Mouse (Mus musculus) left cerebral cortex, adult 8-10 months (tissue): ENCODE results near the gene Srpk2. TPM values are rescaled to one million over a fixed set of nuclear protein-coding genes. Genes with fewer than 3 reads are reported as not detected.
"Not testable (repeated sequence)": the region's sequence is repeated elsewhere in the genome, so short reads cannot be mapped to it uniquely, and the experiment has no call there.

Source experiments
- DNase-seq, 2 experiments: peaks; one replicate each; pipeline ENCODE4 v3.0.0; 2022; ENCODE audit warnings: low spot score in 2 of 2
- total RNA-seq, 4 experiments: library from RNA; stranded (reverse); gene quantifications; 2 replicates each; pipeline ENCODE4 v1.2.4; 2022

Srpk2 gene
- total RNA-seq, 4 experiments from 2014 or later, result 175 to 211 (median 194) TPM

GRCm38 (mm10) chr5:23615586-23616269 lies 68.7 kb downstream of the Srpk2 start:
- no peak for DNase-seq

- DNase-seq, result no peak
Observed at GRCm38 (mm10) chr5:23612856-23613255, 71.6 kb downstream of the Srpk2 start.

- DNase-seq, result no peak
Observed at GRCm38 (mm10) chr5:23604036-23604705, 80.2 kb downstream of the Srpk2 start.

- DNase-seq, result no peak
Observed at GRCm38 (mm10) chr5:23599750-23600537, 84.5 kb downstream of the Srpk2 start.

- DNase-seq, result no peak
Observed at GRCm38 (mm10) chr5:23599171-23599570, 85.2 kb downstream of the Srpk2 start.

GRCm38 (mm10) chr5:23598491-23598890 lies 85.9 kb downstream of the Srpk2 start:
- peak in 1 of 2 experiments; percentile 39 for DNase-seq

- no peak for DNase-seq
Observed at GRCm38 (mm10) chr5:23597999-23598398, 86.4 kb downstream of the Srpk2 start.

GRCm38 (mm10) chr5:23597260-23597864 lies 87.1 kb downstream of the Srpk2 start:
- DNase-seq, result no peak

GRCm38 (mm10) chr5:23596326-23596965 lies 88.0 kb downstream of the Srpk2 start:
- DNase-seq, result no peak

- DNase-seq, result not testable (repeated sequence)
Observed at GRCm38 (mm10) chr5:23590298-23590697, 94.1 kb downstream of the Srpk2 start.

- no peak for DNase-seq
Observed at GRCm38 (mm10) chr5:23587614-23588013, 96.8 kb downstream of the Srpk2 start.

- no peak for DNase-seq
Observed at GRCm38 (mm10) chr5:23586531-23587453, 97.6 kb downstream of the Srpk2 start.

GRCm38 (mm10) chr5:23581484-23582060 lies 102.8 kb downstream of the Srpk2 start:
- no peak for DNase-seq

- no peak for DNase-seq
Observed at GRCm38 (mm10) chr5:23579120-23579880, 105.1 kb downstream of the Srpk2 start.

- DNase-seq, result no peak
Observed at GRCm38 (mm10) chr5:23578322-23578957, 106.0 kb downstream of the Srpk2 start.

- no peak for DNase-seq
Observed at GRCm38 (mm10) chr5:23577847-23578246, 106.6 kb downstream of the Srpk2 start.

GRCm38 (mm10) chr5:23576336-23577094 lies 107.9 kb downstream of the Srpk2 start:
- DNase-seq, result no peak

- DNase-seq, result no peak
Observed at GRCm38 (mm10) chr5:23573942-23574341, 110.5 kb downstream of the Srpk2 start.
